Comparison of ENCODE assay signal across 17 mouse cellular contexts in the genomic region with DNA sequence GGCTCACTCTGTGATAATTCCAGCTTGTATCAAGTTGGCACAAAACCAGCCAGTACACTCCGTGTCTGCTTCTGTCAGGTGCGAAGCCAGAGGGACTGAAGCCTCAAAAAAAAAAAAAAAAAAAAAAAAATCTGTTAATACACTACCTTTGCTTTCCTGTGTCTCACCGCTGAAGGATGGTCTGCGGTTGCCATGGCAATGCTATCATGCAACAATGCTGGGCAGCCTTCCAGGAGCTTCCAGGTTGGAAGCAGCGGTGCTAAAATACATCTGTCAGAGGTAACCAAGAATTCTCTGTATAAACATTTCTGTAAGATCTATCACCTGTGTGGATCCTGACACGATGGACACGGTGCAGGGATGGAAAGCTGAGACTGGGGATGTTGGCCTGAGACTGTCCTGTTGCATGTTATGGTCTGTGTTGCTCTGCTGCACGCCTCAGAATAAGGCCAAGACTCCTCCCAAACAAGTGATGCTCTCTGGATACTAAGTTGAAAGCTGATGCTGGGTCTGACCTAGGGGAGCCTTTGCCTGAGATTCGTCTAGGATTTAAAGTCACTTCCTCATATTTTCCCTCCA.
DNase-seq lines count a peak whose midpoint lies in the region; ATAC-seq and TF ChIP-seq lines count a peak whose summit lies in the region.
"Had no signal": no experiment of that assay in that cellular context is flagged by ENCODE, and none has a peak within 500 bp of the region (broad histone marks: within the 10 kb centered on the region; RNA-seq: fewer than 3 reads in every experiment).

No protein-coding gene starts in this region.

- no peak overlapping the region for H3K4me3 ChIP-seq in hindbrain, embryonic 13.5 days
- H3K4me3 ChIP-seq in hindbrain, embryonic 11.5 days (ENCODE audit: low read depth, low read length): no peak overlapping the region
- no peak overlapping the region for H3K4me3 ChIP-seq in midbrain, embryonic 11.5 days (ENCODE audit: low read depth, low read length)
- H3K4me3 ChIP-seq in midbrain, embryonic 10.5 days: no peak overlapping the region
- no peak overlapping the region for H3K4me3 ChIP-seq in hindbrain, postnatal 0 days (ENCODE audit: low read length)
- H3K4me3 ChIP-seq in limb, embryonic 10.5 days: no peak overlapping the region
- H3K4me3 ChIP-seq: liver, embryonic 15.5 days had no signal

- no peak for ATAC-seq in hindbrain, embryonic 13.5 days (ENCODE audit: low FRiP score)
- ATAC-seq in hindbrain, embryonic 11.5 days (ENCODE audit: low FRiP score): no peak
- ATAC-seq in midbrain, embryonic 11.5 days (ENCODE audit: low FRiP score): no peak
- peak; percentile 46; the same call in 1 of the 2 replicates for ATAC-seq in hindbrain, postnatal 0 days

- WGBS in hindbrain, embryonic 13.5 days: 66% methylated on average over 9 of the region's 9 CpGs
- WGBS in hindbrain, embryonic 11.5 days: 84% methylated on average over 9 of the region's 9 CpGs
- 88% methylated on average over 9 of the region's 9 CpGs for WGBS in midbrain, embryonic 11.5 days
- WGBS in midbrain, embryonic 10.5 days: 91% methylated on average over 9 of the region's 9 CpGs
- WGBS in hindbrain, postnatal 0 days: 52% methylated on average over 9 of the region's 9 CpGs
- WGBS in limb, embryonic 10.5 days: 88% methylated on average over 9 of the region's 9 CpGs

- no peak overlapping the region for H3K4me2 ChIP-seq in hindbrain, embryonic 13.5 days
- no peak overlapping the region for H3K4me2 ChIP-seq in hindbrain, embryonic 11.5 days (replicated peaks; ENCODE audit: low read depth, low read length)
- no peak overlapping the region for H3K4me2 ChIP-seq in midbrain, embryonic 11.5 days
- H3K4me2 ChIP-seq in hindbrain, postnatal 0 days (ENCODE audit: low read depth, low read length): no peak overlapping the region
- H3K4me2 ChIP-seq: liver, embryonic 15.5 days had no signal

- no peak overlapping the region for H3K9ac ChIP-seq in hindbrain, embryonic 13.5 days
- H3K9ac ChIP-seq in hindbrain, embryonic 11.5 days (ENCODE audit: low read depth, low read length): no peak overlapping the region
- H3K9ac ChIP-seq in midbrain, embryonic 11.5 days (ENCODE audit: low read length): no peak overlapping the region
- no peak overlapping the region for H3K9ac ChIP-seq in hindbrain, postnatal 0 days (replicated peaks; ENCODE audit: low read length)
- H3K9ac ChIP-seq: liver, embryonic 15.5 days had no signal

- peaks cover 10% of the 10 kb centered on the region; the same call in 1 of the 2 replicates for H3K4me1 ChIP-seq in hindbrain, embryonic 13.5 days (replicated peaks)
- H3K4me1 ChIP-seq in hindbrain, embryonic 11.5 days (replicated peaks; ENCODE audit: control insufficient read depth, insufficient read depth, low read length): no peaks in the 10 kb centered on the region
- H3K4me1 ChIP-seq in midbrain, embryonic 11.5 days (ENCODE audit: control insufficient read depth, insufficient read depth, low read length): no peaks in the 10 kb centered on the region
- no peaks in the 10 kb centered on the region for H3K4me1 ChIP-seq in midbrain, embryonic 10.5 days
- H3K4me1 ChIP-seq in hindbrain, postnatal 0 days (ENCODE audit: insufficient read depth, low read length): no peaks in the 10 kb centered on the region
- H3K4me1 ChIP-seq in limb, embryonic 10.5 days: no peaks in the 10 kb centered on the region
- H3K4me1 ChIP-seq: liver, embryonic 15.5 days had no signal

- H3K9me3 ChIP-seq in hindbrain, embryonic 13.5 days: no peaks in the 10 kb centered on the region
- no peaks in the 10 kb centered on the region for H3K9me3 ChIP-seq in hindbrain, embryonic 11.5 days (ENCODE audit: control insufficient read depth, low read length)
- H3K9me3 ChIP-seq in midbrain, embryonic 11.5 days (ENCODE audit: control insufficient read depth, low read length): no peaks in the 10 kb centered on the region
- H3K9me3 ChIP-seq in midbrain, embryonic 10.5 days (replicated peaks): no peaks in the 10 kb centered on the region
- no peaks in the 10 kb centered on the region for H3K9me3 ChIP-seq in hindbrain, postnatal 0 days (ENCODE audit: low read length)
- no peaks in the 10 kb centered on the region for H3K9me3 ChIP-seq in limb, embryonic 10.5 days (replicated peaks)
- H3K9me3 ChIP-seq: liver, embryonic 15.5 days had no signal

- no peaks in the 10 kb centered on the region for H3K36me3 ChIP-seq in hindbrain, embryonic 13.5 days
- H3K36me3 ChIP-seq in hindbrain, embryonic 11.5 days (ENCODE audit: control insufficient read depth, insufficient read depth, low read length): no peaks in the 10 kb centered on the region
- no peaks in the 10 kb centered on the region for H3K36me3 ChIP-seq in midbrain, embryonic 11.5 days (ENCODE audit: control insufficient read depth, insufficient read depth, low read length)
- H3K36me3 ChIP-seq in midbrain, embryonic 10.5 days: no peaks in the 10 kb centered on the region
- H3K36me3 ChIP-seq in hindbrain, postnatal 0 days (ENCODE audit: insufficient read depth, low read length): no peaks in the 10 kb centered on the region
- H3K36me3 ChIP-seq in limb, embryonic 10.5 days: no peaks in the 10 kb centered on the region
- H3K36me3 ChIP-seq: liver, embryonic 15.5 days had no signal

- peak overlapping the region; percentile 27; the same call in 1 of the 2 replicates for H3K27ac ChIP-seq in hindbrain, embryonic 13.5 days
- H3K27ac ChIP-seq in hindbrain, embryonic 11.5 days (ENCODE audit: low read depth, low read length): no peak overlapping the region
- no peak overlapping the region for H3K27ac ChIP-seq in midbrain, embryonic 11.5 days (ENCODE audit: low read depth, low read length)
- H3K27ac ChIP-seq in midbrain, embryonic 10.5 days (replicated peaks): no peak overlapping the region
- no peak overlapping the region for H3K27ac ChIP-seq in hindbrain, postnatal 0 days
- no peak overlapping the region for H3K27ac ChIP-seq in limb, embryonic 10.5 days
- H3K27ac ChIP-seq: liver, embryonic 15.5 days had no signal

- DNase-seq in hindbrain, embryonic 11.5 days (ENCODE audit: low spot score): no peak
- peak; percentile 31 for DNase-seq in midbrain, embryonic 11.5 days (ENCODE audit: low spot score, missing footprints)
- DNase-seq in midbrain, embryonic 10.5 days (ENCODE audit: low spot score): no peak
- DNase-seq in brain, adult 2 months (ENCODE audit: low read depth, low spot score): peak; percentile 50
- peak; percentile 82 for DNase-seq in hindbrain, postnatal 0 days (ENCODE audit: low spot score)
- DNase-seq in spleen, postnatal 10 days (ENCODE audit: low spot score in 2 of 2): no peak
- DNase-seq in limb, embryonic 10.5 days (ENCODE audit: low spot score): no peak
- DNase-seq: adrenal gland, adult 2 months; cerebellum, adult 8-10 months; gastrocnemius, postnatal 14 days; heart, postnatal 14 days; kidney, adult 11 months; kidney, postnatal 14 days; lung, postnatal 14 days; thymus, postnatal 14 days had no signal

- TF ChIP-seq CTCF in hindbrain, postnatal 0 days (IDR thresholded peaks at IDR 0.05; ENCODE audit: low read depth): no peak

- H3K27me3 ChIP-seq in hindbrain, embryonic 13.5 days: no peaks in the 10 kb centered on the region
- no peaks in the 10 kb centered on the region for H3K27me3 ChIP-seq in hindbrain, embryonic 11.5 days (ENCODE audit: control insufficient read depth, insufficient read depth, low read length)
- no peaks in the 10 kb centered on the region for H3K27me3 ChIP-seq in midbrain, embryonic 11.5 days (ENCODE audit: control insufficient read depth, insufficient read depth, low read length)
- H3K27me3 ChIP-seq in midbrain, embryonic 10.5 days (ENCODE audit: low read depth, poor library complexity, severe bottlenecking): no peaks in the 10 kb centered on the region
- no peaks in the 10 kb centered on the region for H3K27me3 ChIP-seq in hindbrain, postnatal 0 days (ENCODE audit: insufficient read depth, low read length)
- H3K27me3 ChIP-seq in limb, embryonic 10.5 days (ENCODE audit: low read depth, poor library complexity, severe bottlenecking): no peaks in the 10 kb centered on the region
- H3K27me3 ChIP-seq: liver, embryonic 15.5 days had no signal

Comparison
In these comparisons a context has a peak if more than half of its experiments do, and no peak if none do; other contexts are left out.
1. DNase-seq: peak in midbrain, embryonic 11.5 days (single experiment), brain, adult 2 months (single experiment) and hindbrain, postnatal 0 days (single experiment); none in hindbrain, embryonic 11.5 days (single experiment), midbrain, embryonic 10.5 days (single experiment), spleen, postnatal 10 days (0 of 2) and limb, embryonic 10.5 days (single experiment).